Mouse (Mus musculus): ENCODE measurements around the gene Prkg1.

GRCm38 (mm10) chr19:30948202-30948601 lies 816.6 kb downstream of the Prkg1 start:
- no peak for TF ChIP-seq POLR2A (IDR thresholded peaks at IDR 0.05; ENCODE audit: extremely low read depth, insufficient read depth, low read length)
- TF ChIP-seq CTCF (IDR thresholded peaks at IDR 0.05; ENCODE audit: extremely low read depth, insufficient read depth, low read length), result no peak
